Mouse (Mus musculus) spleen, postnatal 10 days (tissue): ENCODE results near the gene Cdc42se2.
A peak's percentile ranks its signal among the peaks of the same experiment; 100 is the strongest.

Experiments
- DNase-seq, 2 experiments: peaks; one replicate each; pipeline ENCODE4 v3.0.0; 2021 to 2022; ENCODE audit warnings: low spot score in 2 of 2

Cdc42se2 gene

DNA sequence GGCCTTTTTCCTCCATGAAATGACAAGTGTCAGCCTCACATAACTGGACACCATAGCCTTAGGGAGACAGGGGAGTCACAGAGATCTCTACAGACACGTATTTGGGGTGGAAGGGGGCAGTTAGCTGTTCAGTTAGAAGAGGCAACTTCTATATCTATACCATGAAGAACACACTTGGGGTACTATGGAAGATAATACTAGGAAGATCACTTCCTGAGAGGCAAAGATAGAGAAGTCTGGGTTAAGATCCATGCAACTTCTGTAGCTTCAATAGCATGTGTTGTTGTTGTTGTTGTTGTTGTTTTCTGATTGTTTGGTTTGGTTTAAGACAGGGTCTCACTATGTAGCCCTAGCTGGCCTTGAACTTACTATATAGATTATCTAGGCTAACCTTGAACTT, 5.7 kb upstream of the Cdc42se2 start:
- DNase-seq, result no peak

DNA sequence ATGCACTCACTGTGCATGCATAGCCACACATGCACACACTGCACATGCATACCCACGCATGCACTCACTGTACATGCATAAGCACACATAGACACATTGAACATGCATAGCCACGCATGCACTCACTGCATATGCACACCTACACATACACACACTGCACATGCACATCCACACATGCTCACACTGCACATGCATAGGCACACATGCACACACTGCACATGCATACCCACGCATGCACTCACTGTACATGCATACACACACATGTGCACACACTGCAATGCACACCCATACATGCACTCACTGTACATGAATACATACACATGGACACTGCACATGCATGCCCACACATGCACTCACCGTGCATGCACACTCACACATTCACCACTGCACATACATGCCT, 4.0 kb upstream of the Cdc42se2 start:
- no peak for DNase-seq

DNA sequence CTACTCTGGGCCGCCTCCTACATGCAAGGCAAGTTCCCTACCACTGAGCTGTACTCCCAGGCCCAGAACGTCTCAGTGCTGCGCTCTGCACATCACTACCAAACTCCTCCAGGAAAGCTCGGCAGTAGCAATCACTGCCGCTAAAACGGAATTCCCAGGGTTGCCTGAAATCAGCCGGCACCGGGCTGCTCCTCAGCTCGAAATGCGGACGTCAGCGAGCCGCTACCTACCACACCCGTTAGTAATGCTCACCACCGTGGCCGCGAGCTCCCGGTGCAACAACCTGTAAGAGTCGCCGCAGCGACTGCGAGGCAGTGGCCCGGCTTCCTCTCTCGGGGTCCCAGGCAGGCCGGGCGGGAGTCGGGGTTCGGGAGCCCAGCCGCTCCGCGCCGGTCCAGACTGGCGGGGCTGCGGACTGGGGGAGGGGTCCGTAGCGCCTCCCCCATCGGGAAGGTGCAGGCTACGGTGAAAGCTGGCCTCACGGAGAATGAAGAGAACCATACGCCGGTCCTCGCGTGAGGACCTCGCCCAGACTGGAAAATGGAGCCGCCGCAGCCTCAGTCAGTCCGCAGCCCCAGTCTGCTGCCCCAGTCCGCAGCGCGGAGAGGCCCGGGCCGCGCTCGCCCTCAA, 502 bp downstream of the Cdc42se2 start:
- peak in 1 of 2 experiments; percentile 70 for DNase-seq

DNA sequence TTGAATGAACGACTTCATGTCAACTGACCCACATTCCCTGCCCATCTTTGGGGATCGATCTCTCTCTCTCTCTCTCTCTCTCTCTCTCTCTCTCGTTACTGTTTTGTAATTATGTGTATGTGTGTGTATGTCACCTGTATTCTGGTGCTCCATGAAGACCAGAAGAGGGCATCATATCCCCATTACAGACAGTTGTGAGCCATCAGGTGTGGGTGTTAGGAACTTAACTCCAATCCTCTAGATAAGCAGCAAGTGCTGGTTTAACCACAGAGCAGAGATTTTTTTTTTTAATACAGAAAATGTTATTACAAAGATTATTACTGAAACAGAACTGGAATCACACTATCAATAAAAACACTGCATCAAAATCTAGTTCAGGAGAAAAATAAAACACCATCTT, 1.9 kb downstream of the Cdc42se2 start:
- DNase-seq, result no peak

DNA sequence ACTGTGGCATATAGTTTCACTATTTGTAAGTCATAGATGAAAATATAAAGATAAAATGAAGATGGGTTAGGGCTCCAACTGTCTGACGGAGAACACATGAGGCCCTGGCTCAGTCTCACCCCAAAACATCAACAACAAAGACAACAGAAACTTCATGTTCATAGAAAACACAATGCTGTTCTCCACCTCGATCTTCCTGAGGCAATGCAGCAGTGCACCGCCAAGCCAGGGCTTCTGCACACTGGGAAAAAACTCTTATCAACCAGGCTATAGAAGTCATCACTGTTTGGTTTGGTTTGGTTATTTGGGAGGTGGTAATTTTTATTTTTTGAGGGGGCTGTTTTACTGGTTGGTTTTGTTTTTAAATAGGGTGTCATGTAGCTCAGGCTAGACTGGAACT, 3.0 kb downstream of the Cdc42se2 start:
- no peak for DNase-seq

DNA sequence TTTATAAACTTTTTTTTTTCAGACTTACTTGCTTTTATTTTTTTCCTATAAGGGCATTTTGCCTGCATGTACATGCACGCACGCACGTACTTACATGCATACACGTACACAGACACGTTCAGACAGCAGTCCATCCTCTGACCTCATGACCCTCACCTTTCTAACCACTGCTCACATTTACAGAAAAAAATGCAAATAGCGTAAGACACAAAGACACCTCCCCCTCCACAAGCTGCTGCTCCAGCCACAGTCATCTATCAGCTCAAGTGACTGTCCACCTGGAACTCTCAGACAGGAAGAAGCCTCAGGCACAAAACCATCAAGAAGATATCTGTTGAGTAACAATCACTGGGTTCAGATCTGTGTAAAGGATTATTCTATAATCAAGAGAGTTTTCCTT, 5.2 kb downstream of the Cdc42se2 start:
- no peak for DNase-seq

DNA sequence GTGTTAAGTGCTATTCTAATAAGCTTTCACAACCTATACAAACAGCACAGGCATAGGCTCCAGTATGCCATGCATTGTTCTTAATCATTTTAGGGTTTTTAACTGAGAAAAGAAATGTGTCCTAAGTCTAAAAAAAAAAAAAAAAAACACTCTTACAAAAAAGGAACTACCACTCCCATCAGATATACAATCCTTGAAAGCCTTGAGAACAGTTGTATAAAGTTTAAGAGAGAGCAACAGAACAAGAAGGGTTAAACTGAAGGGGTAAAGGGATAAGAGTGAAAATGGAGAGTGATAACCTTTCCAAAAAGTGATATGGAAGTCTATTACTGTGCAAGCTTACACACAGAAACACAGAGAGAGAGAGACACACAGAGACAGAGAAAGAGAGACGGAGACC, 7.5 kb downstream of the Cdc42se2 start:
- DNase-seq, result no peak

DNA sequence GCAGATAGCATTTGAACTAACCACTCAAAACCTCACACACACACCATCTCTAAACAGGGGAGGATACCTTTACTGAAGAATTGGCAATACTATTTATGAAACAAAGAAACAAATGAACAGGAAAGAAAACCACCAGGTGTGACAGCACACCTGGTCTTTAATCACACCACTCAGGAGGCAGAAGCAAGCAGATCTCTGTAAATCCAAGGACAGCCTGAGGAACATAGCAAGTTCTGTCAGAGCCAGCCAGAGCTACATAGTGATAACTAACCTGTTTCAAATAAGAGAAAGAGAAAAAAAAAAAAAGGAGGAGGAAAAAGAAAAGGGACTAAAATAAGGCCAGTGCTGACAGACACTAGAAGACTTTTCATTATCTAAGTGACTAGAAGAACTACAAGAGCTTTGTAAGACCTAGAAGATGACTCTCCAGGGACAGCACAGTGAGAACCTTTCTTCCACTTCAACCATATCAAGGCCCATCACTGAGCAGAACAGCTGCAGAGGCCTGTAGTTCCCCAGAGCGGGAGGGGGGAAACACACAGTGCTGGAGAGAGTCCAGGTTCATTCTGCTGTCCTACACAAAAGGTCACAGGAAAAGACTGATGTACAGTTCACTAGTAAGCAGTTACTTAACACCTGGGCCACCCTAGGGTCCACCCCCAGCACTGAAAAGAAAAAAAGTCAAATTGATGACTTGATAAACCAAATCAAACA, 9.2 kb downstream of the Cdc42se2 start:
- peak in 1 of 2 experiments; percentile 26 for DNase-seq

DNA sequence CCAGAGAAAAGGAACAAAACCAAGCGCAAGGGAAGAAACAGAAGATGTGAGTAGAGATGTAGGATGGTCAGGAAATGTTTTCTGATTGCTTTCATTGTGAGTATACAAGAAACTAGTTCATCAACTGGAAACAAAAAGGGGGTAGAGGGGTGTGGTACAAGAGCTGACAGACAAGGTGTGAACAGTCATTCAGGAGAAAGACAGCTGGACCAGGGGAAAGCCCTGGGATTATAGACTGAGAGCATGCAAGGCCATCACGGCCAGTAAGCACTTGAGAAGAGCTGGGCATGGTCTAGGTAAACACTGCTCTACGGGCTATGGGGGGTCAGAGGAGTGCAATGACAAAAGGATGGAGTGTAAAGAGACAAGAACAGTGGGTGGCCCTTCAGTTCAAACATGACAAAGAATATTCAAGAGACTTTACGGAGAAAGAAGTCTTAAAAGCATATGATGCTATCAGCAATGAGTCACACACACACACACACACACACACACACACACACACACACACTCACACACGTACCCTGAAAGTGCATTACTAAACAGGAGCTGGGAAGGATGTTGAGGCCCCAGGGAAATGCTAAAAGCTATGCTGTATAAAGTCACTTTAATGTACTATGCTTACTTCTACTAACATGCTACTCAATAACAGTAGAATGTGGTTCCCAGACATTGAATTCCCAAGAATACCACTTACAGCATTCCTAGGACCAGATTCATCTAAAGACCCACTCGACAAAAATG, 9.9 kb downstream of the Cdc42se2 start:
- no peak for DNase-seq

DNA sequence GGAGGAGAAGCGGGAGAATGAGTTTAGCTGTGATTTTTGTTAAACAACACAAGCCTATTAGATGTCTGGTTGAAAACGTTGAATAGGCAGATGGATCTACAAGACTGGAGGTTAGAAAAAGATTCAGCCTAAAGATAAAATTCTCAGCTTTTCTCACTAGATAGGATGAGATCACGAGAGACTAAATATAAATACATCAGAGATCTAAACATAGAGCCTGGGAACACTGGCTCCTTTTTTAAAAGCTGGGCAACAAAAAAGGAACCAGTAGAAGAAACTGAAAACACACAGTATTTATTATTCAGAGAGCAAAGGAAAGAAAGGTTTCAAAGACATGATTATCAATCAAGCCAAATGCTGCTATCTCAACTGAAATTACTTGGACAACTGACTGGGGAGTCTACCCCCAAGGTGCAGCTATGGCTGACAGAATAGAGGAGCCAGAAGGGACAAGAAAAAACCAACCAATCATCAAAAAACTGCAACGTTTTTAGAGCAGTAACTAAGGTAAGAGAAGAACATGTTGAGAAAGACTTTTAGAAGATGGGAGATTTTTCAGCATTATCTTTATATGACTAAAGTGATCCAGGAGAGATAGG, 10.6 kb downstream of the Cdc42se2 start:
- no peak for DNase-seq

DNA sequence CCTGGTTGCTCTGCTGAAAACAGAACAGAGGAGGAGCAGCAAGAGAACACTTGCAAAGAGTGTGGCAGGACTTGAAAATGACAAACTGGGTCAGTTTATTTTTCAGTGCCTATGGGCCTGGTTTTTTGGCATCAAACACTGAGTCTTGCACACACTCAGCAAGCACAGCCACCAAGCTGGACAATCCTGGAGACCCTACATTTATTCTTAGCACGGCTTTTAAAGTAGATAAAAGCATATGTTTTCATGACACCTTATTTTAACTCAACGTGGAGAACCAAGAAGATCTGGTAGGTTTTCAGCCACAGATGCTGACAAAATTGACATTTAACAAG, 11.1 kb downstream of the Cdc42se2 start:
- DNase-seq, result no peak

DNA sequence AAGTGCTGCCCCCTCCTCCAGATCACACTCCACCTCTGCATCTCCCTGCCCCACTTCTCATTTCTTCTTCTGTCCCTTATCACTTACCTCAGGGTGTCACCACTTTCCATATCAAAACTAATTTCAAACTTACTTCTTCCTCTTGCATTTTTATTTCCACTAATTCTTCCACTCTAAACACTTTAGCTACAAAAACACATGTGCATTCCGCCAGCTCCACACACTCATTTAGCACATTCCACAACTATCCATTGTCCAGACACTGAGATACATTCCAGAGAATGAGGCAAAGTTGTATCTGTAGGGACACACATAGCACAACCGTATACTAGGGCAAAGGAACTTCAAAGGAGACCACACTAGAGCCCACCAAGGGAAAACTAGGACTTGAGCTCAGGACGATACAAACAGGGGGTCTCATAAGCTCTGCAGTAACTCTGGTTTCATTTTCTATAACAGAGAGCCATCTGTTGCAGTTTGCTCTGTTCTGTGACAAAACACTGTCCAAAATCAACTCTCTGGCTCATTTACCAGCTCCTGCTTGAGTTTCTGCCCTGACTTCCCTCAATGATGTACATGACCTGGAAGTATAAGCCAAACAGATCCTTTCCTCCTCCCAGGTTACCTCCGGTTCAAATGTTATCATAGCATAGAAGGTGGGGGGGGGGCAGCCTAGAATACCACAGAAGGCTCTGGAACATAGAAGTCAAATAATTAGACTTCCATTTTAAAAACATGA, 11.7 kb downstream of the Cdc42se2 start:
- no peak for DNase-seq

DNA sequence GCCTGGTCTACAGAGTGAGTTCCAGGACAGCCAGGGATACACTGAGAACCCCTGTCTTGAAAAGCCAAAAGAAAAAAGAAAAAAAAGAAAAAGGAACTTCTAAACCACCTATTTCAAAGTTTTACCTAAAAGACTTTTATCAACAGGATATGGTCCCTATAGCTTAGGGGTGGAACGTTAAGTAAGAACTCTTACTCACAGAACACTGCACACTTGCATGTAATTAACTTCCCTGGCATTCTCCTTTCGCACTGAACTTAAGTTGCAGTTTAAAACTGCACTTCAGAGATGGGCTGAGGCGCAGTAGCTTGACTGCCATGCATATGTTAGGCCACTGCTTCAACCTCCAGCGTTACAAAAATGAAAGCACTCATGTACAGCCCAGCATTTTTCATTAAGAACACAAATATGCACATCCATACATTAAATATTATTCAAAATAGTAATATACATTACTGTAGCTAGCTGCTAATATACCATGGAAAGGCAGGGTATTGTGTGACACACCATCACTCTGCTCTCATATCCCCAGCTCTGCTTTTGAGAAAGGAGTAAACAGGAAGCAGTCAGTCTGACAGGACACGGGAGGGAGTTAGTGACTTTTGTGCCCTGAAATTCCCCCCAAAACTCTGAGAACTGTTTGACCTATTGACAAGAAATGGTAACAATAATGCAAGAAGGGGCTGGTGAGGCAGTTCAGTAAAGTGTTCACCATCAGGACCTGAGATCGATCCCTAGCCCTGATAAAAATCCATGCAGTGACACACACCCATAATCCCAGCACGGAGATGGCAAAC, 13.0 kb downstream of the Cdc42se2 start:
- DNase-seq, result no peak

DNA sequence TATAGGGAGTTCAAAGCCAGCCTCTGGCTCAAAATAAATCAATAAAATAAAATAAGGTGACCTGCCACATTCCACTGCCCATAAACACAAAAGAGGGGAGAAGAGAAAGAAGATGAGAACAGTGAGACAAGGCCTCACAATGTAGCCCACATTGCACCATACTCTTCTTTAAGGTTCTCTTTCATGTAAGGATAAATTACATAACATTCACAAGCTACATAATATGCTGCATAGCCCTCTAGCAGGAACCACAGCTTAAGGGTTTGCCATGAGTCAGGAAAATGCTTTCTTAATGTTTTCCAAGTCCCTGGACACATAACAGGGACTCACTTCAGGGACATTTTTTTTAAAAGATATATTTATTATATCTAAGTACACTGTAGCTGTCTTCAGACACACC, 15.9 kb downstream of the Cdc42se2 start:
- DNase-seq, result no peak

DNA sequence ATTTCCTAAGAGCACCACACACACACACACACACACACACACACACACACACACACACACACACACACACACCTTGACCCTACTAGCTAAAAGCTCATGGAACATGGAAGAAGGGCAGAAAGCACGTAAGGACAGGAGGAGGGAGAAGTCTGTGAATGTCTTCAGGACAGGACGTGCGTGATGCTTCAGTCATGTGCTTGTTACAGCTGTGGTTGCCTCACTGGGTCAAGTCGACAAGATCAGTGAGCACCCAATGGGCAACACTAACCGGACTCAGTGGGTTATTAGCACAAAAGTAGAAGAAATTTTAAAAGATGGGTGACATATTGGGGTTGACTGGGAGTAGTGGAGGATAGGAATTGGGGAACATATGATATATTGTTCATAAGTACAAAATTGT, 17.6 kb downstream of the Cdc42se2 start:
- no peak for DNase-seq

DNA sequence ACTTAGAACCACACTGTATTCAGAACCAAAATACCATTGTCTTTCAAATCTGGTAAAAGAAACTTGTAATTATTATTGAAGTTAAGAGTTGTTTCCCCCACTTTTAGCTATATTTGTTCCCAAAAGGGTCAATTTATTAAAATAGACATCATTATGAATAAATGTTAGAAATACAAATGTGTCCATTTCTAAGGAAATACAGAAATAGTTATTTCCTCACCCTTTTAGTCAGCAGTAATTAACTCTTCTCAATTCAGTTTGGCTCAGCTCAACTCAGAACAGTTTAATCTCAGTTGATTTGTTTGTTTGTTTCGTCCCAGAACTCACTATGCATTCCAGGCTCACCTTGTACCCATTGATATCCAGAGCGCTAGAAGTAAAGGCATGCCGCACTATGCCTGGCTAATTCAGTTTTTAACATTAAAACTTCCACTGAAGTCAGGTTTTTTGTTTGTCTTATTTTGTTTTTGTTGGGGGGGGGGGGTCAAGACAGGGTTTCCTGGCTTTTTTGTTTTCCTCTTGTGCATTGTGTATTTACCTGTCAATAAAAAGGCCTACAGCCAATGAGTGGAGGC, 19.3 kb downstream of the Cdc42se2 start:
- no peak for DNase-seq

DNA sequence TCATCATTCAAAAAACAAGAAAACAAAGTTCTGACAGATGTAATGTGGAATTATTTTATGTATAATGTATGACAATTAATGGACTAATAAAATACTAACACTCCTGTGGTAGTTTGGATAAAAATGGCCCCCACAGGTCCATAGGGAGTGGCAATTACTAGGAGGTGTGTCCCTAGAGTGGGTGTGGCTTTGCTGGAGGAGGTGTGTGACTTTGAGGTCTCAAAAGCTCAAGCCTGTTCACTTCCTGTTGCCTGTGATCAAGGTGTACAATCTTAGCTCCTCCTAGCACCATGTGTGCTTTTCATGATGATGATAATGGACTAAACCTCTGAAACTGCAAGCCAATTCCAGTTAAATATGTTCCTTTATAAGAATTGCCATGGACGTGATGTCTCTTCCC, 22.7 kb downstream of the Cdc42se2 start:
- DNase-seq, result no peak

DNA sequence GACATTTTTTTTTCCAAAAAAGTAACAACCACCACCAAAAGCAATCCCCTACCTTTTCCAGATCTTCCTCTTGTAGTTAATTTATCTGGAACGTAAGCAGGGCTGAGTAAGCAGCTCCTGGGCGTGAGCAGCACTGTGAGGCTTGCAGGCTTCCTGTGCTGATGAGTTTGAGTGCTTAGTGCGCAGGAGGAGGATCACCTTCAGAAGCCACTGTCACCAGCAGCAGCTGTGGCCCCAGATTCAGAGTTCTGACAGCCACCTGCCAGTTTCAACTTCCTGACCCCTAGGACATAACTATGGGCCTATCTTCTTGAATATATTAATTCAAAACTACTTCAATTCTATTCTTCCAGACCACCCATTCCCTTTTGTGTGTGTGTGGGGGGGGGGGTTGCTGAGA, 23.4 kb downstream of the Cdc42se2 start:
- DNase-seq, result peak in 1 of 2 experiments; percentile 44

DNA sequence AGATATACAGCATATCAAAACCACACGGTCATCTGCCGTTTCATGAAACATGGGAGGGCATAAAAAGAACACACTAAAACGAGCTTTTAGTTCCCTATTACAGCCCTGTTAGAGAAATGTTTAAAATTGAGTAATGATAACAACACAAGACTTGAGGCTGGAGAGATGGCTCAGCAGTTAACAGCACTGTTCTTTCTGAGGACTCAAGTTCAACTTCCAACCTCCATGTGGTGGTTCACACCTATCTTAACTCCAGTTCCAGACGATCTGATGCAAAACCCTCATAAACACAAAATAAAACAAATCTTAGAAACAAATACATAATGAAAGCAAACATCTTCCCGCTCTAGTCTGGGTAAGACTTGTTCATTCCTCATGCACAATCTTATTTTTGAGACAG, 24.7 kb downstream of the Cdc42se2 start:
- DNase-seq, result no peak

DNA sequence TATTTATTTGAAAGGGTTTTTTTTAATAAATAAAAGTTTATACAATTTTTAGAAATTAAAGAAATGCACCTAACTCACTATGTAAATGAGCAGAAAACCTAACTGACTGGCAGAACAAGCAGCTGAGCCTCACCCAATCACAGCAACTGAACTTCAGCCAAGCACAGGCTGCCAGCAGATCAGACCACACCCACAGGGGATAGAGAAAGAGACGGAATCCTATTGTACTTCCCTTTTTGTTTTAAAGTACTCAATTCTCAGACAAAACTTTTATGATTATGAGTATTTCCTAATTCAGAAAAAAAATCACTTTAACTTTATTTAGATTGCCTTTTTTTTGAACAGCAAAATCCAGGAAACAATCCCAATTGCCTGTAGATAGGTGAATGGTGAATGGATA, 29.5 kb downstream of the Cdc42se2 start:
- DNase-seq, result peak in 1 of 2 experiments; percentile 52

DNA sequence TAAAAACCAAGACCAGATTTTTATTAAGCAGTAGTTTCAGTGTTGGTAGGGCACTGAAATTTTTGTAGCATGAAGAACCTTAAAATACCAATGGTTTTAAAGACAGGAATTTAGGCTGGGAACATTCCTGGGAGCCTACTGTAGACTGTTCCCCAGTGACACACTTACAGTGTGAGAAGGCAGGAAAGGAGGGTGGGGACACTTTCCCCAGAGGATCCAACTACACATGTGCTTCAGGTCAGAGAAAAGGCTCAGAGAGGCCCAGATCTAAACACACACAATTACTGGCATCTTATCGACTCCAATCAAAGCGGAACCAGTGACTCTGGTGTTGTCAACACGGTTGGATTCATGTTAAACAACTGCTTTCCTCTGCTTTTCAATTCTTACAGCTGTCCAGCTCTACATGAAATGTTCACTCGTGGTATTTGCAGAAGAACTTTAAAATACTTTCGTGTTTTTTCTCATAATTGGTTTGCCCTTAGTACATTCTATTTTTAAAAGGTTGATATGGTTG, 32.3 kb downstream of the Cdc42se2 start:
- DNase-seq, result no peak
